Mouse (Mus musculus): ENCODE data around the gene Gm1993. TPM values are rescaled to one million over a fixed set of nuclear protein-coding genes. Genes with fewer than 3 reads are reported as not detected.
"Not testable (repeated sequence)": the region's sequence is repeated elsewhere in the genome, so short reads cannot be mapped to it uniquely, and the experiment has no call there.

Gene Gm1993
- not detected for polyA plus RNA-seq (2012; fragmentation: generic; extraction: Trizol)
- long read RNA-seq, experiment 1, result 0 reads
- long read RNA-seq, experiment 2, result 0 reads

DNA sequence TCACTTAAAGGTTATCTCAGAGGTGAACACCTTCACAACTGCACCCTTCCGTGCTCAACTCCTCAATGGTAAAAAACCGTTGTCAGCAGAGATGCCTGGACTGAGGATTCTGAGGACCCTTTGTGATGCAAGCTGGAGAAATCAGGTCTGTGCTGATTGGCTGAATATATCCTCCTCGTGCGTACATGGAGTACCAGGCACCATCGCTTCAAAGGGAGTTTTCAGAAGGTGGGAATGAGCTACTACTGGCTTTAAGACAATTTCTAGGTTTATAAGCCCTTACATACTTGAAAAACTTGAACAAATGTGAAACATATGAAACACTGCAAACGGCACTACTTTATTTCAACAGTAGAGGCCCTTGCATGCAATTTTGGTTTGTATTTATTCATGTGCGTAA is at the start of gene Gm1993:
Gm1993 (minus strand) TSS at position 101 of the 400 bp plus-strand sequence.
- not testable (repeated sequence) for H3ac ChIP-seq (ENCODE audit: control insufficient read depth, insufficient read length, low read depth); H3K79me3 ChIP-seq (ENCODE audit: low read depth); H3K4me3 ChIP-seq (ENCODE audit: insufficient read depth, poor library complexity, severe bottlenecking); H3K79me2 ChIP-seq (ENCODE audit: control insufficient read depth, insufficient read depth); H3K27me3 ChIP-seq (ENCODE audit: control insufficient read depth, insufficient read depth, insufficient read length); H3K36me3 ChIP-seq (ENCODE audit: control insufficient read depth, insufficient read depth)

Measured in C2C12 (cell line).